In the genomic region with DNA sequence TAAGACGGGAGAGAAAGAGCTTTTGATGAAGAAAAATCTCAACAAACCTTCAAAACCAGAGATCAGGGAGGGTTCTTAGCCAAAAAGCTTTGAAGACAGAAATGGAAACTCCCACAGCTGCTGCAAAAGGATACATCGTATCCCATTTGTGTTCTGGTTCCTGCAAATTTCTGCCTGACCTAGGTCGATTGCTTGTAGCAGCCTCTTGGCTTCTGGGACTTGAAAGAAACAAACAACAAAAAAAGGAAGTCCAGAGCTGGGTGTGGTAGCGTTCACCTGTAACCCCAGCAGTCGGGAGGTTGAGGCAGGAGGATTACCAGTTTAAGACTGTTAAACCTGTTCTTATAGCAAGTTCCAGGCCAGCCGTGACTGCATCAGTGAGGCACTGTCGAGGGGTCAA, we compare ENCODE assay signal across 33 mouse cellular contexts. TPM values are rescaled to one million over a fixed set of nuclear protein-coding genes. Genes with fewer than 3 reads are reported as not detected.
DNase-seq lines count a peak whose midpoint lies in the region; ATAC-seq and TF ChIP-seq lines count a peak whose summit lies in the region.
"Had no signal": no experiment of that assay in that cellular context is flagged by ENCODE, and none has a peak within 500 bp of the region (broad histone marks: within the 10 kb centered on the region; RNA-seq: fewer than 3 reads in every experiment).

No protein-coding gene starts in this region.

- no peak overlapping the region for H3K9ac ChIP-seq in kidney, embryonic 15.5 days
- H3K9ac ChIP-seq in lung, postnatal 0 days (replicated peaks; ENCODE audit: low read depth) = no peak overlapping the region
- H3K9ac ChIP-seq: embryonic facial prominence, embryonic 12.5 days; hindbrain, embryonic 12.5 days; limb, embryonic 15.5 days; neural tube, embryonic 12.5 days had no signal

- 62% methylated on average over 7 of the region's 7 CpGs for WGBS in kidney, adult 2 months
- 63% methylated on average over 7 of the region's 7 CpGs for WGBS in kidney, embryonic 15.5 days
- 71% methylated on average over 7 of the region's 7 CpGs for WGBS in lung, postnatal 0 days
- WGBS in macrophage (ENCODE audit: missing documents) = 34% methylated on average over 7 of the region's 7 CpGs

- no peaks in the 10 kb centered on the region for H3K4me1 ChIP-seq in kidney, adult 2 months (ENCODE audit: control insufficient read depth, insufficient read depth, low read length)
- peaks cover 14% of the 10 kb centered on the region for H3K4me1 ChIP-seq in kidney, embryonic 15.5 days
- no peaks in the 10 kb centered on the region for H3K4me1 ChIP-seq in lung, postnatal 0 days (ENCODE audit: insufficient read depth, low read depth, low read length)
- H3K4me1 ChIP-seq: neural tube, embryonic 12.5 days had no signal

- H3K27me3 ChIP-seq in kidney, adult 2 months (replicated peaks; ENCODE audit: control insufficient read depth, insufficient read depth, low read length) = no peaks in the 10 kb centered on the region
- no peaks in the 10 kb centered on the region; the same call in 1 of the 2 replicates for H3K27me3 ChIP-seq in kidney, embryonic 15.5 days
- no peaks in the 10 kb centered on the region for H3K27me3 ChIP-seq in lung, postnatal 0 days (replicated peaks; ENCODE audit: insufficient read depth, low read length)
- H3K27me3 ChIP-seq: embryonic facial prominence, embryonic 12.5 days; hindbrain, embryonic 12.5 days; limb, embryonic 15.5 days; neural tube, embryonic 12.5 days had no signal

- TF ChIP-seq EP300 in lung, postnatal 0 days (IDR thresholded peaks at IDR 0.05) = no peak

- TF ChIP-seq POLR2A in kidney, adult 2 months (IDR thresholded peaks at IDR 0.05; ENCODE audit: low read depth, low read length) = no peak

- no peak for DNase-seq in kidney, adult 2 months
- DNase-seq in lung, postnatal 0 days (ENCODE audit: low spot score) = no peak
- DNase-seq in lung, postnatal 4 days = no peak
- no peak for DNase-seq in adrenal gland, postnatal 10 days
- DNase-seq: adrenal gland, adult 2 months; B cell, adult 2 months; cerebellum, adult 11 months; cerebellum, adult 9-11 months; embryo, embryonic 11 days; gastrocnemius, postnatal 36 days; heart, adult 2 months; kidney, adult 11 months; kidney, postnatal 10 days; lung, postnatal 14 days; right cerebral cortex, adult 18-20 months had no signal

- peaks cover 55% of the 10 kb centered on the region for H3K79me2 ChIP-seq in macrophage (ENCODE audit: inconsistent target)

- peak overlapping the region; percentile 33; the same call in 1 of the 2 replicates for H3K4me3 ChIP-seq in kidney, adult 2 months (ENCODE audit: insufficient read depth, low read depth, low read length)
- H3K4me3 ChIP-seq in kidney, embryonic 15.5 days (replicated peaks) = no peak overlapping the region
- no peak overlapping the region for H3K4me3 ChIP-seq in lung, postnatal 0 days (ENCODE audit: low read depth, low read length)
- H3K4me3 ChIP-seq in macrophage (ENCODE audit: inconsistent target) = peak overlapping the region; percentile 91
- H3K4me3 ChIP-seq: embryonic facial prominence, embryonic 12.5 days; hindbrain, embryonic 12.5 days; limb, embryonic 10.5 days; limb, embryonic 15.5 days; neural tube, embryonic 12.5 days had no signal

- no peak for ATAC-seq in kidney, embryonic 15.5 days (replicated peaks; ENCODE audit: low FRiP score)
- no peak for ATAC-seq in lung, postnatal 0 days
- ATAC-seq: forebrain, embryonic 14.5 days; hindbrain, postnatal 0 days; midbrain, embryonic 16.5 days had no signal

- no peak overlapping the region for H3K4me2 ChIP-seq in kidney, embryonic 15.5 days
- H3K4me2 ChIP-seq in lung, postnatal 0 days (replicated peaks; ENCODE audit: low read depth, low read length) = peak overlapping the region; percentile 58
- H3K4me2 ChIP-seq: embryonic facial prominence, embryonic 12.5 days; hindbrain, embryonic 12.5 days; limb, embryonic 15.5 days; midbrain, embryonic 11.5 days; neural tube, embryonic 12.5 days had no signal

- no peak for TF ChIP-seq CTCF in kidney, adult 2 months (conservative IDR thresholded peaks at IDR 0.05; ENCODE audit: insufficient read depth, insufficient read length, low read depth, low read length)
- no peak for TF ChIP-seq CTCF in lung, postnatal 0 days (IDR thresholded peaks at IDR 0.05)

- no peaks in the 10 kb centered on the region for H3K36me3 ChIP-seq in kidney, adult 2 months (ENCODE audit: control insufficient read depth, insufficient read depth, low read length)
- H3K36me3 ChIP-seq in kidney, embryonic 15.5 days = no peaks in the 10 kb centered on the region
- no peaks in the 10 kb centered on the region for H3K36me3 ChIP-seq in lung, postnatal 0 days (ENCODE audit: insufficient read depth, low read length)
- peaks cover 43% of the 10 kb centered on the region for H3K36me3 ChIP-seq in macrophage (ENCODE audit: inconsistent target)
- H3K36me3 ChIP-seq: embryonic facial prominence, embryonic 12.5 days; hindbrain, embryonic 12.5 days; limb, embryonic 10.5 days; limb, embryonic 15.5 days; neural tube, embryonic 12.5 days had no signal

- H3K27ac ChIP-seq in kidney, adult 2 months (ENCODE audit: insufficient read depth, low read depth, low read length) = 0 out of 2 replicates have a peak overlapping the region, but pooled peaks have one; percentile 28
- H3K27ac ChIP-seq in kidney, embryonic 15.5 days = no peak overlapping the region
- no peak overlapping the region for H3K27ac ChIP-seq in lung, postnatal 0 days (ENCODE audit: low read length)
- H3K27ac ChIP-seq in macrophage = no peak overlapping the region
- H3K27ac ChIP-seq: embryonic facial prominence, embryonic 12.5 days; hindbrain, embryonic 12.5 days; hindbrain, postnatal 0 days; limb, embryonic 10.5 days; limb, embryonic 15.5 days; neural tube, embryonic 12.5 days had no signal

- H3K9me3 ChIP-seq in kidney, embryonic 15.5 days (replicated peaks) = no peaks in the 10 kb centered on the region
- H3K9me3 ChIP-seq in lung, postnatal 0 days (ENCODE audit: low read length) = no peaks in the 10 kb centered on the region
- H3K9me3 ChIP-seq: embryonic facial prominence, embryonic 12.5 days; hindbrain, embryonic 12.5 days; limb, embryonic 10.5 days; limb, embryonic 15.5 days; neural tube, embryonic 12.5 days had no signal

RNA-seq across cellular contexts. Expression of gene Oasl2, which starts 2.1 kb away (rescaled TPM):
- polyA plus RNA-seq in kidney, adult 2 months (2012; rRNA removed) = 10.2 and 11.2 TPM in 2 replicates
- 4.2 and 6.2 TPM in 2 replicates for polyA plus RNA-seq in kidney, embryonic 15.5 days (2015; fragmentation: Nextera tagmentation; extraction: Ambion mirVana)
- polyA plus RNA-seq in lung, postnatal 0 days (2015; fragmentation: Nextera tagmentation; extraction: Ambion mirVana) = 15.7 and 17.3 TPM in 2 replicates
- total RNA-seq in macrophage (2018; cell fraction: chromatin; rRNA removed) = 1,000 to 10,000 TPM in 16 of 26 experiments, 100 to 1,000 TPM in 10; 351 to 3,989 (median 1,655) TPM
- total RNA-seq in macrophage (2018; cell fraction: cytosol; rRNA removed) = 100 to 1,000 TPM; 216 to 785 (median 485) TPM
- 1,000 to 10,000 TPM in 17 of 26 experiments, 100 to 1,000 TPM in 9; 512 to 3,803 (median 1,876) TPM for total RNA-seq in macrophage (2018; cell fraction: nucleus; rRNA removed)
- polyA plus RNA-seq in macrophage (2018) = 217 to 389 TPM (median 305 TPM) in 3 replicates
- 1 to 10 TPM; 4.3 to 8.2 TPM for total RNA-seq in adrenal gland, postnatal 10 days (2021)

RNA-seq across cellular contexts. Expression of gene Oasl1, which starts 24.2 kb away (rescaled TPM):
- polyA plus RNA-seq in kidney, adult 2 months (2012; rRNA removed) = 4.3 and 5.7 TPM in 2 replicates
- 1.6 and 2.0 TPM in 2 replicates for polyA plus RNA-seq in kidney, embryonic 15.5 days (2015; fragmentation: Nextera tagmentation; extraction: Ambion mirVana)
- polyA plus RNA-seq in lung, postnatal 0 days (2015; fragmentation: Nextera tagmentation; extraction: Ambion mirVana) = 0.92 and 1.8 TPM in 2 replicates
- 1,000 to 10,000 TPM in 3 of 26 experiments, 100 to 1,000 TPM in 15, 10 to 100 TPM in 8; 21.1 to 1,471 (median 387) TPM for total RNA-seq in macrophage (2018; cell fraction: chromatin; rRNA removed)
- total RNA-seq in macrophage (2018; cell fraction: cytosol; rRNA removed) = 100 to 1,000 TPM in 16 of 26 experiments, 10 to 100 TPM in 10; 18.5 to 861 (median 338) TPM
- total RNA-seq in macrophage (2018; cell fraction: nucleus; rRNA removed) = 1,000 to 10,000 TPM in 3 of 26 experiments, 100 to 1,000 TPM in 15, 10 to 100 TPM in 8; 25.3 to 1,222 (median 477) TPM
- polyA plus RNA-seq in macrophage (2018) = 15.4 to 36.8 TPM (median 25.2 TPM) in 3 replicates
- 1 to 10 TPM in 1 of 2 experiments, under 1 TPM in 1; 0.70 to 1.5 TPM for total RNA-seq in adrenal gland, postnatal 10 days (2021)
- total RNA-seq: left cerebral cortex, postnatal 10 days had no signal
- polyA plus RNA-seq: midbrain, embryonic 11.5 days; midbrain, embryonic 16.5 days had no signal

RNA-seq across cellular contexts. Expression of gene Gm9936, which starts 40.4 kb away (rescaled TPM):
- not detected in 2 replicates for polyA plus RNA-seq in kidney, adult 2 months (2012; rRNA removed)
- polyA plus RNA-seq in kidney, embryonic 15.5 days (2015; fragmentation: Nextera tagmentation; extraction: Ambion mirVana) = 0.06 TPM in 1 of 2 replicates, not detected in the other
- polyA plus RNA-seq in lung, postnatal 0 days (2015; fragmentation: Nextera tagmentation; extraction: Ambion mirVana) = not detected in 2 replicates
- not detected for total RNA-seq in macrophage (2018; cell fraction: chromatin; rRNA removed)
- not detected for total RNA-seq in macrophage (2018; cell fraction: cytosol; rRNA removed)
- total RNA-seq in macrophage (2018; cell fraction: nucleus; rRNA removed) = not detected
- not detected in 3 replicates for polyA plus RNA-seq in macrophage (2018)
- under 1 TPM in 1 of 2 experiments, not detected in 1; 0.21 TPM for total RNA-seq in adrenal gland, postnatal 10 days (2021)
- total RNA-seq: adrenal gland, adult 2 months; gastrocnemius, postnatal 36 days; heart, adult 2 months; heart, postnatal 25 days; megakaryocyte, adult 5-6 weeks had no signal
- polyA plus RNA-seq: adrenal gland, adult 2 months; heart, adult 2 months; heart, embryonic 14.5 days; large intestine, adult 2 months; limb, embryonic 10.5 days had no signal

RNA-seq across cellular contexts. Expression of gene 2210016L21Rik, which starts 43.1 kb away (rescaled TPM):
- polyA plus RNA-seq in kidney, adult 2 months (2012; rRNA removed) = 23.5 and 26.1 TPM in 2 replicates
- polyA plus RNA-seq in kidney, embryonic 15.5 days (2015; fragmentation: Nextera tagmentation; extraction: Ambion mirVana) = 62.8 and 68.0 TPM in 2 replicates
- 41.0 and 41.4 TPM in 2 replicates for polyA plus RNA-seq in lung, postnatal 0 days (2015; fragmentation: Nextera tagmentation; extraction: Ambion mirVana)
- 10 to 100 TPM in 20 of 26 experiments, 1 to 10 TPM in 6; 2.3 to 44.1 (median 19.3) TPM for total RNA-seq in macrophage (2018; cell fraction: chromatin; rRNA removed)
- 10 to 100 TPM; 13.0 to 23.5 (median 17.4) TPM for total RNA-seq in macrophage (2018; cell fraction: cytosol; rRNA removed)
- total RNA-seq in macrophage (2018; cell fraction: nucleus; rRNA removed) = 10 to 100 TPM in 17 of 26 experiments, 1 to 10 TPM in 9; 3.5 to 37.2 (median 13.2) TPM
- 15.9 to 19.6 TPM (median 16.7 TPM) in 3 replicates for polyA plus RNA-seq in macrophage (2018)
- 10 to 100 TPM; 34.3 to 35.8 TPM for total RNA-seq in adrenal gland, postnatal 10 days (2021)

RNA-seq across cellular contexts. Expression of gene 4930519G04Rik, which starts 45.4 kb away (rescaled TPM):
- polyA plus RNA-seq in kidney, adult 2 months (2012; rRNA removed) = not detected in 2 replicates
- not detected in 2 replicates for polyA plus RNA-seq in kidney, embryonic 15.5 days (2015; fragmentation: Nextera tagmentation; extraction: Ambion mirVana)
- polyA plus RNA-seq in lung, postnatal 0 days (2015; fragmentation: Nextera tagmentation; extraction: Ambion mirVana) = not detected in 2 replicates
- total RNA-seq in macrophage (2018; cell fraction: chromatin; rRNA removed) = not detected
- not detected for total RNA-seq in macrophage (2018; cell fraction: cytosol; rRNA removed)
- not detected for total RNA-seq in macrophage (2018; cell fraction: nucleus; rRNA removed)
- polyA plus RNA-seq in macrophage (2018) = not detected in 3 replicates
- not detected for total RNA-seq in adrenal gland, postnatal 10 days (2021)
- total RNA-seq: adrenal gland, adult 2 months; adrenal gland, postnatal 4 days; gastrocnemius, postnatal 36 days; heart, adult 2 months; heart, postnatal 25 days; hindbrain, postnatal 0 days; left cerebral cortex, postnatal 10 days had no signal
- polyA plus RNA-seq: adrenal gland, adult 2 months; embryonic facial prominence, embryonic 12.5 days; forebrain, embryonic 14.5 days; heart, adult 2 months; heart, embryonic 14.5 days; hindbrain, embryonic 12.5 days; hindbrain, postnatal 0 days; large intestine, adult 2 months; limb, embryonic 10.5 days; limb, embryonic 15.5 days; liver, embryonic 16.5 days; midbrain, embryonic 11.5 days; midbrain, embryonic 16.5 days; neural tube, embryonic 12.5 days had no signal

Comparison
In these comparisons a context has a peak if more than half of its experiments do, and no peak if none do; other contexts are left out.
1. H3K4me3 ChIP-seq: peak in kidney, adult 2 months (single experiment) and macrophage (single experiment); none in kidney, embryonic 15.5 days (single experiment) and lung, postnatal 0 days (single experiment).
2. RNA of gene Oasl2, which starts 2.1 kb away (polyA plus RNA-seq): 217 to 389 TPM in macrophage; 15.7 to 17.3 TPM in lung, postnatal 0 days, 10.2 to 11.2 TPM in kidney, adult 2 months and 4.2 to 6.2 TPM in kidney, embryonic 15.5 days; every median in the first group is over 10 times any median in the second.